Mouse (Mus musculus): Measurements from ENCODE around the gene Hspb8.
"Not testable (repeated sequence)": the region's sequence is repeated elsewhere in the genome, so short reads cannot be mapped to it uniquely, and the experiment has no call there.

Hspb8 gene

GRCm38 (mm10) chr5:116432871-116433270 is 10.2 kb upstream of the Hspb8 start:
- no peak for DNase-seq (ENCODE audit: low spot score in 2 of 2)

GRCm38 (mm10) chr5:116426701-116427100 is 4.0 kb upstream of the Hspb8 start:
- DNase-seq (ENCODE audit: low spot score in 2 of 2) = no peak

- not testable (repeated sequence) for DNase-seq (ENCODE audit: low spot score in 2 of 2)
Observed at GRCm38 (mm10) chr5:116425709-116426108, 3.0 kb upstream of the Hspb8 start.

- no peak for DNase-seq (ENCODE audit: low spot score in 2 of 2)
Observed at GRCm38 (mm10) chr5:116425273-116425672, 2.6 kb upstream of the Hspb8 start.

- DNase-seq (ENCODE audit: low spot score in 2 of 2) = no peak
Observed at GRCm38 (mm10) chr5:116423746-116424145, 1.1 kb upstream of the Hspb8 start.

- DNase-seq (ENCODE audit: low spot score in 2 of 2) = no peak
Observed at GRCm38 (mm10) chr5:116421791-116422481, 728 bp downstream of the Hspb8 start.

- no peak for DNase-seq (ENCODE audit: low spot score in 2 of 2)
Observed at GRCm38 (mm10) chr5:116420759-116421225, 1.9 kb downstream of the Hspb8 start.

GRCm38 (mm10) chr5:116420213-116420612 is 2.5 kb downstream of the Hspb8 start:
- no peak for DNase-seq (ENCODE audit: low spot score in 2 of 2)

- DNase-seq (ENCODE audit: low spot score in 2 of 2) = no peak
Observed at GRCm38 (mm10) chr5:116419322-116420045, 3.2 kb downstream of the Hspb8 start.

- no peak for DNase-seq (ENCODE audit: low spot score in 2 of 2)
Observed at GRCm38 (mm10) chr5:116416208-116416607, 6.5 kb downstream of the Hspb8 start.

GRCm38 (mm10) chr5:116409689-116410590 is 12.7 kb downstream of the Hspb8 start:
- no peak for DNase-seq (ENCODE audit: low spot score in 2 of 2)

- DNase-seq (ENCODE audit: low spot score in 2 of 2) = no peak
Observed at GRCm38 (mm10) chr5:116408965-116409364, 13.7 kb downstream of the Hspb8 start.

GRCm38 (mm10) chr5:116407936-116408335 is 14.7 kb downstream of the Hspb8 start:
- DNase-seq (ENCODE audit: low spot score in 2 of 2) = no peak

GRCm38 (mm10) chr5:116407321-116407720 is 15.3 kb downstream of the Hspb8 start:
- no peak for DNase-seq (ENCODE audit: low spot score in 2 of 2)

GRCm38 (mm10) chr5:116406507-116406906 is 16.2 kb downstream of the Hspb8 start:
- no peak for DNase-seq (ENCODE audit: low spot score in 2 of 2)

- no peak for DNase-seq (ENCODE audit: low spot score in 2 of 2)
Observed at GRCm38 (mm10) chr5:116405934-116406333, 16.7 kb downstream of the Hspb8 start.

GRCm38 (mm10) chr5:116404063-116404462 is 18.6 kb downstream of the Hspb8 start:
- DNase-seq (ENCODE audit: low spot score in 2 of 2) = no peak

- no peak for DNase-seq (ENCODE audit: low spot score in 2 of 2)
Observed at GRCm38 (mm10) chr5:116400801-116401200, 21.9 kb downstream of the Hspb8 start.

GRCm38 (mm10) chr5:116400042-116400730 is 22.5 kb downstream of the Hspb8 start:
- no peak for DNase-seq (ENCODE audit: low spot score in 2 of 2)

GRCm38 (mm10) chr5:116396104-116396503 is 26.6 kb downstream of the Hspb8 start:
- DNase-seq (ENCODE audit: low spot score in 2 of 2) = no peak

GRCm38 (mm10) chr5:116392603-116393002 is 30.1 kb downstream of the Hspb8 start:
- DNase-seq (ENCODE audit: low spot score in 2 of 2) = no peak
